Mouse (Mus musculus) intestine, embryonic 14.5 days (tissue): ENCODE data around the gene Diaph2. TPM values are rescaled to one million over a fixed set of nuclear protein-coding genes. Genes with fewer than 3 reads are reported as not detected.

Experiments used
- ATAC-seq: fragments of 200-750 bp; cut with Nextera tagmentation; replicated peaks from 2 replicates; pipeline ENCODE4 v1.8.0; 2017; ENCODE audit warnings: low read depth, moderate number of reproducible peaks, moderate TSS enrichment, moderate library complexity; ENCODE audit not compliant: low FRiP score, low TSS enrichment
- DNase-seq: peaks from one replicate; pipeline ENCODE4 v3.0.0-alpha.2; 2018; ENCODE audit warnings: low spot score
- H3K27ac ChIP-seq: fragments of 300-500 bp; sonication (generic); 2 replicates; pipeline ENCODE4 v1.5.1; 2014; ENCODE audit warnings: low read depth, mild to moderate bottlenecking, control low read depth
- H3K27me3 ChIP-seq: fragments of 300-500 bp; sonication (generic); replicated peaks from 2 replicates; pipeline ENCODE4 v1.6.1; 2014; ENCODE audit warnings: low read length, control low read depth; ENCODE audit not compliant: control insufficient read depth, insufficient read depth
- H3K36me3 ChIP-seq: fragments of 300-500 bp; sonication (generic); 2 replicates; pipeline ENCODE4 v1.6.1; 2014; ENCODE audit warnings: low read length, control low read depth; ENCODE audit not compliant: control insufficient read depth, insufficient read depth
- H3K4me1 ChIP-seq: fragments of 300-500 bp; sonication (generic); replicated peaks from 2 replicates; pipeline ENCODE4 v1.6.1; 2014; ENCODE audit warnings: low read length, control low read depth, mixed read lengths; ENCODE audit not compliant: control insufficient read depth, insufficient read depth
- H3K4me2 ChIP-seq: fragments of 300-500 bp; sonication (generic); 2 replicates; pipeline ENCODE4 v1.6.1; 2014; ENCODE audit warnings: low read length
- H3K4me3 ChIP-seq: fragments of 300-500 bp; sonication (generic); 2 replicates; pipeline ENCODE4 v1.5.1; 2014; ENCODE audit warnings: low read depth, low read length, control low read depth, mixed read lengths
- H3K9ac ChIP-seq: fragments of 300-500 bp; sonication (generic); 2 replicates; pipeline ENCODE4 v1.6.1; 2014; ENCODE audit warnings: mild to moderate bottlenecking, low read length
- H3K9me3 ChIP-seq: fragments of 300-500 bp; sonication (generic); 2 replicates; pipeline ENCODE4 v1.6.1; 2016; ENCODE audit warnings: low read length, control low read depth; ENCODE audit not compliant: control insufficient read depth
- WGBS: fragments of 180-500 bp; shearing (Covaris S2); extraction: QIAGEN DNeasy Blood & Tissue Kit; methylation state at CpG from one replicate; pipeline ENCODE4 v1.1.7; 2014; 5-methylcytosine and 5-hydroxymethylcytosine counted together
- polyA plus RNA-seq: library from polyadenylated mRNA; unstranded; fragments of >200 nt; fragmentation: Nextera tagmentation; extraction: Ambion mirVana; gene quantifications from 2 replicates; pipeline ENCODE4 v1.2.1, GENCODE M21; 2014

Gene Diaph2
- polyA plus RNA-seq, 1 experiment from 2014 or later: 4.5 TPM

GRCm38 (mm10) chrX:130505626-130506025 is 756.1 kb downstream of the Diaph2 start:
- Histone ChIP-seq H3K4me1 (no peaks in the 10 kb centered on the region), H3K27me3 (no peaks in the 10 kb centered on the region)

More at GRCm38 (mm10) chrX:130505626-130506025, 756.1 kb downstream of the Diaph2 start:
- no peak overlapping the region for H3K4me2 ChIP-seq
- H3K27ac ChIP-seq: no peak overlapping the region
- ATAC-seq (no peak), DNase-seq (no peak)
- H3K36me3 ChIP-seq: no peaks in the 10 kb centered on the region
- no peaks in the 10 kb centered on the region for H3K9me3 ChIP-seq
- WGBS: 29% methylated on average over 5 of the region's 5 CpGs
- H3K4me3 ChIP-seq: no peak overlapping the region
- no peak overlapping the region for H3K9ac ChIP-seq
